Mouse (Mus musculus) spleen, postnatal 4 days (tissue): ENCODE measurements around the gene Prkg1.
"Not testable (repeated sequence)": the region's sequence is repeated elsewhere in the genome, so short reads cannot be mapped to it uniquely, and the experiment has no call there.

ENCODE experiments used
- DNase-seq, 2 experiments: peaks; one replicate each; pipeline ENCODE4 v3.0.0; 2022; ENCODE audit warnings: low spot score in 2 of 2

Prkg1 gene

DNA sequence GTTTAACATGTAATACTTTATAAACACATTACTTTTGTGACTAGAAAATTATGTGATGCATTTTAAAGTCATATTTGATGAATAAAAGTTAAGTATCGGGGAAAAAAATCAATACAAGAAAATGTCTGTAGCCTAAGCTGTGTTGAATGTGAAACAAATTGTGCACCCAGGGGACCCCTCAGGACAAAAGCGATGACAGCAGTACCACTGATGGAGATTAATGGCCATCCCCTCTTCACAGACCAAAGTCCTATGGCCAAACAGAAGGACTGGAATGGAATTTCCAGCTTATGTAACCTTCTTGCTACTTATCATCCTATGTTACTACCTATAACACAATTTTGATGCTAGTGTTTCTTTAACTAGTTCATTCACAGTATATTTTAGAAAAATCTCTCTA lies 473.6 kb downstream of the Prkg1 start:
- no peak for DNase-seq

DNA sequence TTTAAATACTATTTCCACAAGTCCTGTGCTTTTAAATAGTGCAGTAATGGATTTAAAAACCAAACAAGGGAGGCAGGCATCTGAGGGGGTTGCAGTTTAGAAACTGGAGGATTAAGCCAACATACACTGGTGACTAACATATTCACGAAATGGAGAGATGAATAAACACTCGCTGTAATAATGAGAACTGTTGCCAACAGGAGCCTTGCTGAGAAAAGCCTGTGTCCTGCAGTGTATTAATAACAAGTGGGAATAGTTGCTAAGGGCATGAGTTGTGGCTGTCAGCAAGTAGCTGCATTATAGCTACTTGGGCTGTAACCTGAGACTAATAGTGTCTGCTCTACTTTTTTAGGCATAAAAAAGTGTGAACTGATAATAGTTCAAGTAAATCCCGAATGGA lies 480.3 kb downstream of the Prkg1 start:
- DNase-seq = no peak

DNA sequence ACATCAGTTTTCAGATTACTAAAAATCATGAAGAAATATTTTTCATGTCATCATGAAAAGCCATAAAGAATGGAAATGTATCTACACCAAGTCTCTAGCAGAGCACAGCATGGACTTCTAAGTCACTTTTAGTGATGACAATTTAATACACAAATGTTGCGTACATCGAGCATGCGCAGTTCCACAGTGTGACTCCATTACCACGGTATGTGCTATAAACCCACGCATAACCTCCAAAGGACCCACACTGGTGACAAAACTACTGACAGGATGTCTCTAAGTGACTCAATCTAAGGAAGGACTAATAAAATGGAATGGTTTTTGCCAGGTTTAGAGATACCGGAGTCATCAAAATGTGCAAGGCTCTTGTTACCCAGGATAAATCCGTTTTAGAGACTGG lies 480.7 kb downstream of the Prkg1 start:
- no peak for DNase-seq

DNA sequence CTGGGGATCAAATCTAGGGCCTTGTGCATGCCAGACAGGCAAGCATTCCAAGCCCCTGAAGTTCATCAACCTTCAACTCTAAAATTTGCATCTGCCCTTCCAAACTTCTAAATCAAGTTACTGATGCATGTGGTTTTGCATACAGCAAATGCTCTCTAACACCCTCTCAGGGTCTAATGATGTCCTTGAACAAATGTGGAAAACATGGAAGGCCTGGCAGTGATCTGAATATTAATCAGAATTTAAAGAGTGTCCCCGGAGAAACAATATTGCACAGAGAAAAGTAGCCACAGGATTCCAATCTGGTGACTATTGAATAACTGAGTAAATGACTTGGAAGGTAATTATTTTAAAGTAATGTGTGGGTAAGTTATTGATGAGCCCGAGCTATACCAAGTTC lies 481.2 kb downstream of the Prkg1 start:
- DNase-seq = no peak

DNA sequence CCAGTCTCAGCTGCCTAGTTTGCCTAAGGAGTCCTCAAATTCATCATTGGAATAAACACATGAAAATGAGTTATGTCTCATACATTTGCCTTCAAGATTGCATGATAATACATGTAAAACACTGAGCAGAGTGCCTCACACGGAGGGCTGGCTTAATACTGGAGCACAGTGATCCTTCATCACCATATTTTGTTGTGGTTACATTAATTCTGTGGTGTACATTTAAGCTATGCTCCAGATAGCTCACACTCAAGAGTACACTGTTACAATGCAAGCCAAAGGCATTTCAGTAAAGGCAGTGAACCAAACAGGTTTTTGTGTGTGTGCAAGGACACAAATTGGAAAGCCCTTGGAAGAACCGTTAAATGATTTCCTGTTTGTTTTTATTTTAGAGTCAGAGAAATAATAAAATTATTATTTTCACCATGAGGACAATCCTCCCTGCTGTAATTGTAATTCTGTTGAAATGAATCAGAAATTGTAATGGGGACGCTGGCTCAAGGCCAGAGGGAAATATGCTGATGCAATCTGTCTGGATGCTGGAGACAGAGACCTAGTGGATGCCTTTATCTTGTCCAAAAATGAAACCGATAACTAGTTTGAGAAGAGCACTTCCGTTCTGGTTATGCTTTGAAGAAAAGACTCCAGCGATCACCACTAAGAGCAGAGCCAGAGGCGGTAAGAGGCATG lies 484.9 kb downstream of the Prkg1 start:
- DNase-seq = no peak

DNA sequence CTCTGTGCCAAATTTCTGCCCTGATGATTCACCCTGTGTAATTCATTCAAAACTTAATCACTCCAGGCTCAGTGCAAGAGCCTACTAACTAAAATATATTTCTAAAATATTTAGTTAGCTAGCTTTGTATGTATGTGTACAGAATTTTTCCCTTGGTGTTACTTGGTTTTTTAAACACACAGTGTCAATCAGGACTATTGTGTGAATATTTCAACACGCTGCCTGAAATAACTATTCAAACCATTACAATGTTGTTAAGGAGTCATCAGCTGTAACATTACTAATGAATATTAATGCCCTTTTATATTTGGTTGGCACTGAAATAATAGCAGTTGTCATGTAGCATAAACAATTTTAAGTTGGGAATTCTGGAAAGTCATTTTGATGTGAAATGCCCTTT lies 502.4 kb downstream of the Prkg1 start:
- DNase-seq = no peak

DNA sequence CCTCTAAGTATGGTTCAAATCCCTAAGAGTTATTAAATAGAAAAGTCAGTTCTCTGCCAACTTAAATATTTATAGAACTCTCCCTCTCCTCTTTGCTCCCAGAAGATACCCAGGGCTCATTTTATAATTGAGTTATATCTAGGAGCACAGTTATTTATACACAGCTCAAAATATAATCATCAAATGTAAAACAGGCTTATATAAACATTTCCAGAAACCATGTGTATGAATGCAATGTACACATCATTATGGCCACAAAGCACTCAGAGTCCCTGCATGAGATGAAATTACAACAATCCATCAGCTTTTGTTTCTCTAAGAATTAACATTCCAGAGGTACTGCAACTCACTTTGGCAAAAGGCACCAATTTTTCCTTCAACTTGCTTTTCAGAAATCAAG lies 504.3 kb downstream of the Prkg1 start:
- DNase-seq = no peak

DNA sequence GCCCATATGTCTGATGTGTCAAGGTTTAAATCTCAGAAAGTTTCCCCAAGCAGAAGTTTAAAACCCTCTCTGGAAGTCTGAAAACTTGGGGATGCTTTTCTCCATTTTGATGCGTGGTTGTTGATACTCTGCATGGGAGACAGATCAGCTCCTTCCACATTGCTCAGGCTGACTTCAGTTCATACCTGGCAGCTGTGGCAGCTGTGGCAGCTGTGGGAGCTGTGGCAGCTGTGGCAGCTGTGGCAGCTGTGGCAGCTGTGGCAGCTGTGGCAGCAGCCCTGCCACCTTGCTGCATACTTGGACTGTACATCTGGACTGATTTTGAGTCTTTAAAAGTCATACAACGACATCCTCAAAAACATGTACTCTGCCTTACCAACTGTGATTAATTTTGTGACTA lies 509.1 kb downstream of the Prkg1 start:
- no peak for DNase-seq

DNA sequence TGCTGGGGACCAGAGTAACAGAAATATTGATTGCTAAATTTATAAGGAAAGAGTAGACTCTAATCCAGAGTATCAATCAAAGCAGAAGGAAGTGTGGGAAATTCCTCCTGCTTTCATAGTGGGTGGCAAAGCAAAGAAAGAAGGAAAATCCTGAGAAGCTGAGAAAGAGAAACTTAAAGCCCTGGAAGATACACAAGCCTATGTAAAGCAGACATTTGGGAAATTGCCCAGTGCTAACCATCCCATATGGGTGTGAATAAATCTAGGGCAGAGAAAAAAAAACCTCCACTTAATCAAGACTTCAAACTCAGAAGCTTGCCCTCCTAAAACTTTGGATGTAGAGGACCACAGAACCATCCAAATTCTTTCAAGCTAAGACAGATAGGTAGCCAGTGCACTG lies 532.4 kb downstream of the Prkg1 start:
- no peak for DNase-seq

DNA sequence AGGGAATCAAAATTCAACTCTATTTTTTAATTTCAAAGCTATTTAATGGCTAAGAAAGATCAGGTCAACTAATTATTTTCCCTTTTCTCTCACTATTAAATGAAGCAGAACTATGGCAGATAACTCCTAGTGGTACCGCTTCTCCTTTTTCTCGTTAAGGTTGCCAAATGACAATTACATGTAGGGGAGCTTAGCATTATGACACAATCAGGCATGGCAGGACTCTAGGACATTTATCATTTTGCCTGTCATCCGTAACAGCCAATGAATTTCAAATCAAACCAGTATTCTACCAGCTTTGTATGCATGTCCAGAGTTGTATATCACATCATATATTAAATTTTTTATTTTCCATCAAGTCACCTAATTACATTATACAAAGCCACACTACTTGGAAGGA lies 536.4 kb downstream of the Prkg1 start:
- DNase-seq = no peak

DNA sequence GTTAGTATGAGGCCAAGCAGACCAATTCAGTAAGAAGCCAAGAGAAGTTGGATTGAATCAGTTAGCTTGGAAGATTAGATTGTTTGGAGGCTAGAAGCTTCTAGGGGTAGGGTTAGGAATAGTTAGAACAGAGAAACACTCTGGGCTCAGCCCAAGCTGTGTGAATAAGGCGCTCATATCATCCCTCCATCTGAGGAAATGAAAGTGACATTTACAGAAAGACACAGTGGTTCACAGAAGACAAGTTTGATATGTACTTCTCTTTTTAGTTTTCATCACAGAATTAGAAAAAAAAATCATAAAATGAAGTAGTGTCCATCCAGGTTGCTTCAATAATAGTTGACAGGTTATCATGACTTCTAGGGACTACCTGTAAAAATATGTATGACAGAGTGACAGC lies 541.4 kb downstream of the Prkg1 start:
- no peak for DNase-seq

DNA sequence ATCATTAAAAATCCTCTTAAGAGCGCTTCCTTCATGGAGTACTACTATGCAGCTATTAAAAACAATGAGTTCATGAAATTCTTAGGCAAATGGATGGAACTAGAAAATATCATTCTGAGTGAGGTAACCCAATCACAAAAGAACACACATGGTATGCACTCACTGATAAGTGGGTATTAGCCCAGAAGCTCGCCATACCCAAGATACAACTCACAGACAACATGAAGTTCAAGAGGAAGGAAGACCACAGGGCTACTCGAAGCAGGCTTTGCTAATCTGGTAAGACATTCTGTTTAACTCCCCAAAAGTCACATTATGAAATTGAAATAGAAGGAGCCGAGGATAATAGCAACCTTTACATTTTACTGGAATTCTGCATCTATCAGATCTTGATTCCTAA lies 545.6 kb downstream of the Prkg1 start:
- not testable (repeated sequence) for DNase-seq

DNA sequence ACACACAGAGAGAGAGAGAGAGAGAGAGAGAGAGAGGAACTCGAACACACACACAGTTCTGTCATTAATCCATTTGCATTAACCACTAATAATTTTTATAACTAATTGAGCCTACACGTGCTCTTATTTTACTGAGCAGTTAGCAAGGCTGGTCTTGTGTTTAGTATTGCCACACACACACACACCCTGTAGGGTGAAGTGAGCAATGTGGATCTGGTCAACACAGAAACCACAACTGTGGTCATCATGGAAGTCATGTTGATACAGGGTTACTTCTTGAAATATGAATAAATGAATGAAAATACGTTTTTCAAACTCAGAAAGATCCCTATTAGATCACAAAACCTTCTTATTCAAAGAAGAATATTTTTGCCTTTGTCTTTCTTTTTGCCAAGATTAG lies 554.0 kb downstream of the Prkg1 start:
- DNase-seq = no peak

DNA sequence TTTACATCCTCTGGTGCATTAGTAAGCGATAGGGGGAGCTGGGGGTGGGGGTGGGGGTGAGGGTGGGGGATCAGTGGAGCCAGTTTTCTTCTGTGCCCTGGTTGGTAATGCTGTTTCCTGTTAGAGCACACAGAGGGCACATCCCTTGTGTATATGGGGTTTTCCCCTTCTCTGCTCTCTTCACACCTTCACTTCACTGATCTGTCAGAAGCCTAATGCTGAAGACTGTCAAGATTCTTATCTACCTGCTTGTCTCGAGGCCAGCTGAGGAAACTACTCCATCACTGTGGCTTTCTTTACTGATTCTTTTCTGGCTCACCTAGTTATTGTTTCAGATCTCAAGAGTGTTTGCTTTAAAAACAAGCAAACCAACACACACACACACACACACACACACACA lies 554.4 kb downstream of the Prkg1 start:
- DNase-seq = no peak

DNA sequence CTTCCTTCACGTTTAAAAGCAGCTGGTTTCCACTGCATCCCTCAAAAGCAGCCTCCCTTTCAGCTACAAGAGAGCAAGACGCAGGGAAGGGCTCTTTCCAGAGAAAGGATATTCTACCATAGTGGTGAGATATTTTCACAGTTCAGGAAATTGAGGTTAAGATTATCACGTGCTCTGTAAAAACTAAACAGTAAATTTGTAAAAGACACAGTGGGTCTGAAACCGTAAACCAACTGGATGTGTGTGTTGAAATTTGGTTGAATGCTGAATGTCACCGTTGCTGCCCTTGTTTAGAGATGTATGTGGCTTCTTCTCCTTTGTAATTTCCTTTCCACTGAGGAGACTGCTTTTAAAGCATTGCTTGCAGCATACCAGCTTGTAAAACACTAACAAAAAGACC lies 565.2 kb downstream of the Prkg1 start:
- DNase-seq = no peak

DNA sequence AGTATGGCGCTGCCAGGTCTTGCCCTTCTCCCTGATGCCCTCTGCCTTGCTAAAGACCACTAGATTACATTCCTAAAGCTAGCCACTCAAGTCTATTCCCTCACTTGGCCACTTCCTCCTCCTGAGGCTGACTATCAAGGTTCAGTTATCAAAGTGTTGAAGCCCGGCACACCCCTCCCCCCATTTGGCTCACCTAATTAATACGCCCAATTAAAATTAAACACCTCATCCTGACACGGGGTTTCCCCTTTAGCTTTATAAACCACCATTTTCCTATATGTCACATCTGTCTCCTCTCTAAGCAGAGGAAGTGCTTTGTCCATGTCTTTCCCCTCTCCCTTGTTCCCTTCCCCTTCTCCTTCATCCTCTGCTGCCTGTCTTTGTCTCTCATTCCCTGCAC lies 566.4 kb downstream of the Prkg1 start:
- no peak for DNase-seq

DNA sequence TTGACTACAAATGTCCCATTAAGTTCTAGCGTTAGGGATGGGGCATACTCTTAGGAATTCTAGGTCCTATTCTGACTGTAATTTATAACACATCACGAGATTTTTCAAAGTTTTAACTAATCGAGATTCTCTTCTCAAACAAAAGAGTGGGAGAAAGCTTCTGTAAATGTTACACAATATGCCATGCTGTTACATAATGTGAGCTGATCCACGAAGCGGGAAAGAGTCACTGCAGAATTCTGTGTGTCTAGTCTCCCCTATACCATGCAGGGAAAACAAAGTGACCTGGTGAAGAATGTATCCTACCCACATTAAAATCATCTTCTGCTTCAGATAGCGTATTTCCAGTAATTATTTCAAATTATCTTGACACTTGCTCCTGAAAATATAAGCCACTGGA lies 567.8 kb downstream of the Prkg1 start:
- no peak for DNase-seq

DNA sequence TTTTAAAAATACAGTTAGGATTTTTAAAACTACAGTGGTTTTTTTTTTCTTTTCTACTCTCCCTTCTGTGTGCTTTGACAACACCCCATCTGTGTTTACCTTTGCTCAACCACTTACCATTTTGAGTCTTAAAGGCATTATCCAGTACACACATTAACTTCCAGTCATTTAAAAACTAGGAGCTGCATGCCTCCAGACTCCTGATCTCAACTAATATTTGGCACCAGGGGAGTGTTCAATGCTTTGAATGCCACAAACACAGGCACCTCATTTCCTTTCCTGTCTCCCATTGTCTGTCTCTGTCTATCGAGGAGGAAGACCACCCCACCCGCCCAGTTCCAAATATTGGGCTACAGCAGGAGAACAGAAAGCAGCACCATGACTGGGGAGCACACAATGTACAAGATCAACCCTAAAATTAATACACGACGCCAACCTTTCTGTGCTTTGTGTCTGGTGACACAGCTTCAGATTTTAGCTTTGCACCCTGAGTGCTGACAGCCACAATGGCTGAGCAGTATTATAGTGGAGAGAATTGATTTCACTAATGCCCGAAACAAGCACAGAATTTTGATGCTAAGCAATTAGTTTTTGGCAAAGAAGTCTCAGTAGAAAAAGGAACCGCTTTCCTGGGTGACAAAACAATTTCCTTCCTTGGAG lies 576.1 kb downstream of the Prkg1 start:
- no peak for DNase-seq

DNA sequence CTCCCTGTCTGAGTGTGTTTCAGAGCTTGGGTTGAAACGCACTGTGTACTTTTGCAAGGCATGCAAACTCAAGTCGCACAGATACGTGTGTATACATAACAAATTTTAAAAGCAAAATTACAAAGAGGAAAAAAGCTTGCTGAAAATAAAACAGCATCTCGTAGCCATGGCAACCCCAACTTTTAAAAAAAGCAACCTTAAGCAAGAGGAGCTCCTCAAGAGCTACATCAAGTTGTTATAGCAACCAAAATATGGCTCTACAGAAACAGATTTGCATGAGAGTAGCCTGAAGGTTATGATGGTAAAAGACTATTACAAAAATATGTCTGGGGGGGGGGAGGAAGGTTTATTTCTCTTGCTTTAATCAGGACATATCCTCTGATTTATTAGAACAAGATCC lies 584.1 kb downstream of the Prkg1 start:
- no peak for DNase-seq

DNA sequence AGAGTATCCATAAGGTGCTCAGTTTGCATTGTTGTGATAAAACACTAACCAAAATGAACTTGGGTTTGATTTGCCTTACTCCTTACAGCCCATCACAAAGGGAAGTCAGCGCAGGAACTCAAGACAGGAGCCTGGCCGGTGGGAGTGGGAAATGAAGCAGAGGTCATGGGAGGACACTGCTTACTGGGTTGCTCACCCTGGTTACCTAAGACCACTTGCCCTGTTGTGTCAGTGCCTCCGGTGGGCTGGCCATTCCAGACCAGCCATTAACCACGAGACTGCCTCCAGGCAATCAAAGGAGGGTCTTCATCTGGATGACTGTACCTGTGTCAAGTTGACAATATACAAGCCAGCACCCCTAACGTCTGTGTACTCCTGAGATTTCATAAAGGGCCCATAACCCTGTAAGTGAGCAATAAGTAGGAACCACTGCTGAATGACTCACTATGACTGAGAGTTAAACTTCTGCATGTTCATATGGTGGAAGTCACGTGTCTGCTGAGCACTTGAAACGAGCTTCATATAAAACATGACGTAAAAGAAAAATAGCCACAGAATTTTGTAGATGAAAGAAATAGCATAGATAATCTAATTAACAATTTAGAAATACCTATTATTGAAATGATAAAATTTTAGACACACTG lies 587.4 kb downstream of the Prkg1 start:
- no peak for DNase-seq

DNA sequence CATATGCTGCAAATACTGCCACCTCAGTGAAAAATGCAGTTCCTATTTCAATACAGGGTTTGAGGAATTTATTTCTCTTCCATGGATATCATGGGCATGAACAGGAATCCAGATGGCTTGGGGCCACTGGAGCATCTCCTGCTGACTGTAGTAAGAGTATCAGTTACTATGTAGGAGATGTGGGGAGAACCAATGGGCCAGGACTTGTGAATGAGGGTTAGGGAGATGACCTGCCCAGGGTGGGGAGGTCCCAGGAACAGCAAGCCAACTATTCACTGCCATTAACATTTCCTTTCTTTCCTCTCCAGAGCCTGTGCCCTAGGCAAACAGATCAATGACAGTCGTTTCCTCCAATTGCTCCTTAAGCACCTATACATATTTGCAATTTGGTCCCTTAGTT lies 593.8 kb downstream of the Prkg1 start:
- DNase-seq = no peak

DNA sequence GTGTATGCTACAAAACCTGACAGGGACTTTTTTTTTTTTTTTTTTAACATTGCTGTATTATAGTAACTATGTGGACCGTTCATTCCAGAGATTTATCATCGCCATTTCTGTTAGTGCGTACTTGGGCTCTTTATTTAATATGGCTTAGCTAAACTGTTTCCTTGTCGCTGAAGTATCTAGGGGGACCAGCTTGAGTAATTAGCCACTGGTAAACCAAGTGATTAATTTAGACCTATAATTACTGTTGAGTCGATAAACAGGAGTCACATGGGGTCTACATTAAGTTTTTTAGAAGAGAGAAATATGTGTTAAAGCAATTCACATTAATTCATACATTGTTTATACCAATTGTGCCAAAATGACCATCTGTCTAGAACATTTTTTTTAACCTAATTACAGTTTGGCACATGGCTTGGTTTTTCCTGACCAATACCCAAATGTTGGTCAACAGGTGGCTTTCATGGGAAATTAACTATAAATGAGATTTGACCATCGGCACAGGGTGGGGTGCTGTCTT lies 605.8 kb downstream of the Prkg1 start:
- DNase-seq = no peak

DNA sequence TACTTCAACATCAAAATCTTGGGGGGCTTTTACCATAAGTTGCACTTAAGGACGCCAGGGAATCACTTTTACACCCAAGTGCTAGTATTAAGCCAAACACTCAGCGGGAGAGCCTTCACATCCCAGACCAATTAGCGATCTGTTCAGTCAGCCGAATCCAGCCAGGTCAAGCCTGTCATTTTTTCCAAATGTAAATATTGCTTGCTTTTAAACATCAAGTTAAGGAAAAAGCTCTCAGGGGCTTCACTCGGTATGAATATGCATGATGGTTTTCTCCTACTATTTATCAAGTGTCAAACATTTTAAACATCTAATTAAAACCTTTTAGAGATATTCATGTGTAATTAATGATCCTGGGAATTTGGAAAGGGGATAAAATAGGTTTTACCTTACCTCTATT lies 611.4 kb downstream of the Prkg1 start:
- DNase-seq = no peak
